Comparison of ENCODE assay signal across 8 mouse cellular contexts in genomic region chr6:47314507-47315334, GRCm38 (mm10).
DNase-seq lines count a peak whose midpoint lies in the region; ATAC-seq lines count a peak whose summit lies in the region.

No protein-coding gene starts in this region.

- no peak overlapping the region for H3K4me3 ChIP-seq in heart, embryonic 11.5 days (ENCODE audit: low read depth, low read length)
- H3K4me3 ChIP-seq in heart, embryonic 10.5 days, result no peak overlapping the region
- peak overlapping the region; percentile 39 for H3K4me3 ChIP-seq in embryonic facial prominence, embryonic 10.5 days

- no peak overlapping the region for H3K9ac ChIP-seq in heart, embryonic 11.5 days (ENCODE audit: low read depth, low read length)

- H3K9me3 ChIP-seq in heart, embryonic 11.5 days (replicated peaks; ENCODE audit: control insufficient read depth, low read length), result no peaks in the 10 kb centered on the region
- H3K9me3 ChIP-seq in heart, embryonic 10.5 days, result no peaks in the 10 kb centered on the region
- H3K9me3 ChIP-seq in embryonic facial prominence, embryonic 10.5 days, result no peaks in the 10 kb centered on the region

- no peaks in the 10 kb centered on the region for H3K27me3 ChIP-seq in heart, embryonic 11.5 days (ENCODE audit: control insufficient read depth, insufficient read depth, low read length)
- H3K27me3 ChIP-seq in heart, embryonic 10.5 days (ENCODE audit: insufficient read depth, poor library complexity, severe bottlenecking), result no peaks in the 10 kb centered on the region
- H3K27me3 ChIP-seq in embryonic facial prominence, embryonic 10.5 days (replicated peaks; ENCODE audit: low read depth, poor library complexity, severe bottlenecking), result no peaks in the 10 kb centered on the region

- ATAC-seq in heart, embryonic 11.5 days (replicated peaks; ENCODE audit: insufficient number of reproducible peaks, low FRiP score, low TSS enrichment), result no peak; the same call in 1 of the 2 replicates
- peak; percentile 74 for ATAC-seq in megakaryocyte progenitor cell, adult 5-6 weeks (replicated peaks; ENCODE audit: poor library complexity)

- H3K27ac ChIP-seq in heart, embryonic 11.5 days (ENCODE audit: low read depth, low read length), result no peak overlapping the region
- H3K27ac ChIP-seq in heart, embryonic 10.5 days, result no peak overlapping the region
- peak overlapping the region; percentile 12; the same call in 1 of the 2 replicates for H3K27ac ChIP-seq in embryonic facial prominence, embryonic 10.5 days (replicated peaks)

- DNase-seq in heart, embryonic 10.5 days (ENCODE audit: low spot score), result no peak
- DNase-seq in ES-CJ7 (ENCODE audit: low read depth, low spot score), result peak; percentile 29
- DNase-seq in embryonic facial prominence, embryonic 10.5 days (ENCODE audit: low spot score), result peak; percentile 42
- peak; percentile 49 for DNase-seq in hindlimb bud, embryonic 11.5 days (ENCODE audit: extremely low spot score, low read depth, low spot score)
- DNase-seq in natural killer cell, adult 2 months (ENCODE audit: low spot score in 2 of 2), result no peak
- no peak for DNase-seq in gastrocnemius, postnatal 10 days

- H3K4me2 ChIP-seq in heart, embryonic 11.5 days, result peak overlapping the region; percentile 44

- WGBS in heart, embryonic 11.5 days (ENCODE audit: insufficient replicate concordance), result 59% methylated on average over 15 of the region's 15 CpGs
- 59% methylated on average over 15 of the region's 15 CpGs for WGBS in heart, embryonic 10.5 days
- 59% methylated on average over 15 of the region's 15 CpGs for WGBS in embryonic facial prominence, embryonic 10.5 days

- H3K4me1 ChIP-seq in heart, embryonic 11.5 days (ENCODE audit: control insufficient read depth, insufficient read depth, low read length), result 0 out of 2 replicates have a peak, but pooled peaks cover 3% of the 10 kb centered on the region
- peaks cover 13% of the 10 kb centered on the region for H3K4me1 ChIP-seq in heart, embryonic 10.5 days
- peaks cover 26% of the 10 kb centered on the region for H3K4me1 ChIP-seq in embryonic facial prominence, embryonic 10.5 days

- H3K36me3 ChIP-seq in heart, embryonic 11.5 days (ENCODE audit: control insufficient read depth, insufficient read depth, low read length), result no peaks in the 10 kb centered on the region
- H3K36me3 ChIP-seq in heart, embryonic 10.5 days, result no peaks in the 10 kb centered on the region
- no peaks in the 10 kb centered on the region for H3K36me3 ChIP-seq in embryonic facial prominence, embryonic 10.5 days (replicated peaks)

Comparison
In these comparisons a context has a peak if more than half of its experiments do, and no peak if none do; other contexts are left out.
1. DNase-seq: peak in ES-CJ7 (single experiment), embryonic facial prominence, embryonic 10.5 days (single experiment) and hindlimb bud, embryonic 11.5 days (single experiment); none in heart, embryonic 10.5 days (single experiment), natural killer cell, adult 2 months (0 of 2) and gastrocnemius, postnatal 10 days (single experiment).